Mouse (Mus musculus) MN1 (cell line): ENCODE results near the gene Ece2.

Experiments used
- DNase-seq: peaks from one replicate; pipeline ENCODE4 v3.0.0-alpha.2; 2016; ENCODE audit warnings: low spot score

The Ece2 gene

DNA sequence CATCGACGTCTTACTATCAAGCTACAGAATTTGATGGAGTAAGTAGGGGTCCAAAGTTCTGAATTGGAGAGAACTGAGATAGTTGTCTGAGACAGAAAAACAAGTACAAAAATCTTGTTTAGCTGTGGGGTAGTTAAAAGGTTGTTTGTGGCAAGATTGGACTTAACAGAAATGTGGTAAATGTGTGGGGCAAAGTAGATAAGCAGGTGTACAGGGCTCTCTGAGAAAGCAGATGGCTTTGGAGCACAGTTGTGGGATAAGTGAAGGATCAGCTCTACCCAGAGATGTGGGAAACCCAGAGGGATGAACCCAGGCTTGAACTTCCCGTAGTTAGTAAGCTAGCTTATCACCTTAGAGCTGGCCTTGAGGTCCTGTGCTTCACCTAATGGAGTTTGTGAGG is 61.1 kb downstream of the Ece2 start:
- no peak for DNase-seq

GRCm38 (mm10) chr16:20691617-20692016 is 62.0 kb downstream of the Ece2 start:
- no peak for DNase-seq

GRCm38 (mm10) chr16:20692241-20692965 is 62.8 kb downstream of the Ece2 start:
- DNase-seq: peak; percentile 36

GRCm38 (mm10) chr16:20693111-20693701 is 63.6 kb downstream of the Ece2 start, which contains the start of gene Fam131a:
Gene Fam131a (plus strand): TSS chr16:20693241.
- DNase-seq: peak; percentile 89

GRCm38 (mm10) chr16:20694781-20695180 is 65.2 kb downstream of the Ece2 start:
- DNase-seq: peak; percentile 33

GRCm38 (mm10) chr16:20695622-20696323 is 66.1 kb downstream of the Ece2 start:
- peak; percentile 95 for DNase-seq
